Mouse (Mus musculus) MEL (cell line): Measurements from ENCODE around the gene Fam183b.
"Not testable (repeated sequence)": the region's sequence is repeated elsewhere in the genome, so short reads cannot be mapped to it uniquely, and the experiment has no call there.

Experiments
- CTCF ChIP-seq, 3 experiments: IDR thresholded peaks in 2 of 3; conservative IDR thresholded peaks in 1 of 3; 2 replicates each; pipeline ENCODE4 v1.5.1; 2011 to 2012; ENCODE audit warnings: low read length in 3 of 3, low read depth in 2 of 3, mild to moderate bottlenecking in 2 of 3, improper control_type of control experiment in 1 of 3, inconsistent platforms in 1 of 3, mixed read lengths in 1 of 3, moderate library complexity in 1 of 3; ENCODE audit not compliant: control insufficient read depth in 1 of 3, insufficient read depth in 1 of 3, poor library complexity in 1 of 3, severe bottlenecking in 1 of 3
- GATA1 ChIP-seq: IDR thresholded peaks from 2 replicates; pipeline ENCODE4 v1.6.1; 2011; ENCODE audit warnings: low read depth, low read length, improper control_type of control experiment
- HCFC1 ChIP-seq: IDR thresholded peaks from 2 replicates; pipeline ENCODE4 v1.6.1; 2012; ENCODE audit warnings: low read depth, mild to moderate bottlenecking, inconsistent platforms, low read length, improper control_type of control experiment, moderate library complexity
- MAX ChIP-seq: IDR thresholded peaks from 2 replicates; pipeline ENCODE4 v1.6.1; 2011; ENCODE audit warnings: low read length, improper control_type of control experiment
- POLR2A ChIP-seq, 2 experiments: IDR thresholded peaks; 2 replicates each; pipeline ENCODE4 v1.6.1; 2011 to 2012; ENCODE audit warnings: low read length in 2 of 2, mild to moderate bottlenecking in 2 of 2, control low read depth in 1 of 2, improper control_type of control experiment in 1 of 2, low read depth in 1 of 2, moderate library complexity in 1 of 2; ENCODE audit not compliant: control insufficient read depth in 1 of 2, insufficient read depth in 1 of 2, poor library complexity in 1 of 2
- POLR2AphosphoS2 ChIP-seq: IDR thresholded peaks from 2 replicates; pipeline ENCODE4 v1.6.1; 2011; ENCODE audit warnings: low read length, improper control_type of control experiment
- TCF12 ChIP-seq: IDR thresholded peaks from 2 replicates; pipeline ENCODE4 v1.6.1; 2014; ENCODE audit warnings: low read depth, mild to moderate bottlenecking, inconsistent platforms, low read length, improper control_type of control experiment, moderate library complexity
- USF1 ChIP-seq: IDR thresholded peaks from 2 replicates; pipeline ENCODE4 v1.6.1; 2014; ENCODE audit warnings: low read depth, mild to moderate bottlenecking, inconsistent platforms, low read length, improper control_type of control experiment, moderate library complexity
- ZKSCAN1 ChIP-seq: IDR thresholded peaks from 2 replicates; pipeline ENCODE4 v1.6.1; 2012; ENCODE audit warnings: low read depth, mild to moderate bottlenecking, inconsistent platforms, low read length, improper control_type of control experiment, moderate library complexity

GRCm38 (mm10) chr11:58832541-58832940 is 30.8 kb upstream of the Fam183b start:
- not testable (repeated sequence) for TF ChIP-seq ZKSCAN1; GATA1; HCFC1; CTCF (IDR thresholded peaks at IDR 0.05 in 2 of 3, conservative IDR thresholded peaks at IDR 0.05 in 1 of 3; ENCODE audit: control insufficient read depth in 1 of 3, insufficient read depth in 1 of 3, low read depth in 2 of 3, low read length in 3 of 3, poor library complexity in 1 of 3, severe bottlenecking in 1 of 3); MAX; USF1; TCF12; POLR2AphosphoS2; POLR2A (IDR thresholded peaks at IDR 0.05; ENCODE audit: control insufficient read depth in 1 of 2, insufficient read depth in 1 of 2, low read depth in 1 of 2, low read length in 2 of 2, poor library complexity in 1 of 2)
